ENCODE assay signal across 34 mouse cellular contexts in genomic region chr10:13213956-13214355, GRCm38 (mm10). TPM values are rescaled to one million over a fixed set of nuclear protein-coding genes. Genes with fewer than 3 reads are reported as not detected.
A peak's percentile ranks its signal among the peaks of the same experiment; 100 is the strongest.
DNase-seq lines count a peak whose midpoint lies in the region; ATAC-seq and TF ChIP-seq lines count a peak whose summit lies in the region.
"Had no signal": no experiment of that assay in that cellular context is flagged by ENCODE, and none has a peak within 500 bp of the region (broad histone marks: within the 10 kb centered on the region; RNA-seq: fewer than 3 reads in every experiment).

No protein-coding gene starts in this region.

- no peak for DNase-seq in heart, adult 18-20 months
- DNase-seq in intestine, embryonic 14.5 days (ENCODE audit: low spot score), result no peak
- DNase-seq in CH12.LX (ENCODE audit: extremely low read depth), result no peak
- no peak for DNase-seq in embryonic facial prominence, embryonic 14.5 days (ENCODE audit: low spot score)
- no peak for DNase-seq in retina, postnatal 1 day
- DNase-seq: adrenal gland, adult 2 months; B cell, adult 2 months; cerebellum, adult 11 months; cerebellum, adult 9-11 months; kidney, adult 2 months; left cerebral cortex, postnatal 4 days; lung, adult 18-20 months; right cerebral cortex, postnatal 25 days; spleen, adult 18-20 months; thymus, adult 18-20 months; thymus, postnatal 36 days had no signal

- no peak overlapping the region for H3K9ac ChIP-seq in heart, embryonic 12.5 days
- H3K9ac ChIP-seq in intestine, embryonic 14.5 days (ENCODE audit: low read length), result no peak overlapping the region
- no peak overlapping the region for H3K9ac ChIP-seq in intestine, postnatal 0 days (ENCODE audit: low read depth, low read length)
- no peak overlapping the region for H3K9ac ChIP-seq in CH12.LX (ENCODE audit: insufficient read depth, low read depth)
- no peak overlapping the region for H3K9ac ChIP-seq in embryonic facial prominence, embryonic 14.5 days (ENCODE audit: low read depth, low read length)
- H3K9ac ChIP-seq: hindbrain, embryonic 13.5 days; limb, embryonic 15.5 days; midbrain, embryonic 13.5 days had no signal

- H3K4me1 ChIP-seq in heart, embryonic 12.5 days (replicated peaks), result peaks cover 54% of the 10 kb centered on the region
- H3K4me1 ChIP-seq in intestine, embryonic 14.5 days (replicated peaks; ENCODE audit: control insufficient read depth, insufficient read depth, low read length), result peaks cover 28% of the 10 kb centered on the region
- H3K4me1 ChIP-seq in intestine, postnatal 0 days (replicated peaks; ENCODE audit: control insufficient read depth, insufficient read depth, low read length), result no peaks in the 10 kb centered on the region; the same call in 1 of the 2 replicates
- H3K4me1 ChIP-seq in CH12.LX (ENCODE audit: control insufficient read depth in 1 of 2, insufficient read depth in 2 of 2), result no peaks in the 10 kb centered on the region; a peak in 1 of 4 replicates
- peaks cover 2% of the 10 kb centered on the region; the same call in 1 of the 2 replicates for H3K4me1 ChIP-seq in embryonic facial prominence, embryonic 14.5 days (ENCODE audit: control insufficient read depth, insufficient read depth, low read length)
- H3K4me1 ChIP-seq: hindbrain, embryonic 13.5 days; midbrain, embryonic 13.5 days had no signal

- in situ Hi-C loops in CH12.LX (cut with MboI; ENCODE audit: low pct_ligation_motif_present, low pct_unique_long_range_greater_than_20kb, low sequenced_read_pairs), result no loop called here

- no peak for TF ChIP-seq CTCF in intestine, postnatal 0 days (IDR thresholded peaks at IDR 0.05; ENCODE audit: low read depth)
- no peak for TF ChIP-seq CTCF in CH12.LX (conservative IDR thresholded peaks at IDR 0.05 in 1 of 2, IDR thresholded peaks at IDR 0.05 in 1 of 2; ENCODE audit: low read depth in 2 of 2, low read length in 2 of 2)

- no peak for TF ChIP-seq EP300 in CH12.LX (IDR thresholded peaks at IDR 0.05; ENCODE audit: low read length)

- H3K79me2 ChIP-seq in CH12.LX (replicated peaks; ENCODE audit: control insufficient read depth, extremely low read depth, insufficient read depth, poor library complexity, severe bottlenecking), result no peaks in the 10 kb centered on the region

- H3K27ac ChIP-seq in heart, embryonic 12.5 days (ENCODE audit: poor library complexity, severe bottlenecking), result peak overlapping the region; percentile 61
- H3K27ac ChIP-seq in intestine, embryonic 14.5 days (ENCODE audit: low read depth), result peak overlapping the region; percentile 64; the same call in 1 of the 2 replicates
- H3K27ac ChIP-seq in intestine, postnatal 0 days (ENCODE audit: low read depth, low read length), result no peak overlapping the region
- H3K27ac ChIP-seq in CH12.LX (ENCODE audit: insufficient read depth, low read depth), result no peak overlapping the region
- H3K27ac ChIP-seq in embryonic facial prominence, embryonic 14.5 days (replicated peaks; ENCODE audit: low read depth, low read length), result peak overlapping the region; percentile 53; the same call in 1 of the 2 replicates
- H3K27ac ChIP-seq: hindbrain, embryonic 13.5 days; kidney, postnatal 0 days; left cerebral cortex, adult 2 months; midbrain, embryonic 13.5 days had no signal

- TF ChIP-seq RAD21 in CH12.LX (IDR thresholded peaks at IDR 0.05; ENCODE audit: low read depth, low read length), result no peak

- H3K4me3 ChIP-seq in heart, embryonic 12.5 days, result no peak overlapping the region
- H3K4me3 ChIP-seq in intestine, embryonic 14.5 days (ENCODE audit: low read depth, low read length), result no peak overlapping the region
- no peak overlapping the region for H3K4me3 ChIP-seq in intestine, postnatal 0 days (ENCODE audit: low read depth, low read length)
- H3K4me3 ChIP-seq in CH12.LX (replicated peaks in 1 of 3; ENCODE audit: low read depth in 2 of 3, low read length in 2 of 3, poor library complexity in 1 of 3), result peak overlapping the region in 1 of 3 experiments; percentile 5
- H3K4me3 ChIP-seq in embryonic facial prominence, embryonic 14.5 days (ENCODE audit: low read depth, low read length), result no peak overlapping the region
- H3K4me3 ChIP-seq: hindbrain, embryonic 13.5 days; left cerebral cortex, adult 2 months; limb, embryonic 15.5 days; midbrain, embryonic 13.5 days had no signal

- H3K9me3 ChIP-seq in heart, embryonic 12.5 days (replicated peaks), result no peaks in the 10 kb centered on the region
- H3K9me3 ChIP-seq in intestine, embryonic 14.5 days (ENCODE audit: control insufficient read depth, low read length), result no peaks in the 10 kb centered on the region
- no peaks in the 10 kb centered on the region for H3K9me3 ChIP-seq in intestine, postnatal 0 days (ENCODE audit: control insufficient read depth)
- no peaks in the 10 kb centered on the region for H3K9me3 ChIP-seq in CH12.LX (replicated peaks; ENCODE audit: low read length)
- H3K9me3 ChIP-seq in embryonic facial prominence, embryonic 14.5 days (ENCODE audit: control insufficient read depth, low read length), result no peaks in the 10 kb centered on the region
- H3K9me3 ChIP-seq: hindbrain, embryonic 13.5 days; limb, embryonic 15.5 days; midbrain, embryonic 13.5 days had no signal

- dilution Hi-C loops in CH12.LX (cut with MboI; ENCODE audit: extremely low pct_ligation_motif_present, extremely low pct_unique_long_range_greater_than_20kb, low sequenced_read_pairs), result no loop called here

- no peak for TF ChIP-seq POLR2A in CH12.LX (IDR thresholded peaks at IDR 0.05; ENCODE audit: low read depth, low read length)

- no peaks in the 10 kb centered on the region for H3K27me3 ChIP-seq in heart, embryonic 12.5 days (replicated peaks)
- H3K27me3 ChIP-seq in intestine, embryonic 14.5 days (replicated peaks; ENCODE audit: control insufficient read depth, insufficient read depth, low read length), result no peaks in the 10 kb centered on the region
- no peaks in the 10 kb centered on the region for H3K27me3 ChIP-seq in intestine, postnatal 0 days (replicated peaks; ENCODE audit: control insufficient read depth, insufficient read depth, low read length)
- no peaks in the 10 kb centered on the region for H3K27me3 ChIP-seq in CH12.LX (replicated peaks)
- H3K27me3 ChIP-seq in embryonic facial prominence, embryonic 14.5 days (replicated peaks; ENCODE audit: control insufficient read depth, insufficient read depth, low read length), result no peaks in the 10 kb centered on the region
- H3K27me3 ChIP-seq: hindbrain, embryonic 13.5 days; limb, embryonic 15.5 days; midbrain, embryonic 13.5 days had no signal

- peak; percentile 23; the same call in 1 of the 2 replicates for ATAC-seq in heart, embryonic 12.5 days (ENCODE audit: insufficient number of reproducible peaks, low FRiP score)
- ATAC-seq in intestine, embryonic 14.5 days (replicated peaks; ENCODE audit: low FRiP score, low TSS enrichment, low read depth), result no peak
- no peak for ATAC-seq in intestine, postnatal 0 days
- ATAC-seq in embryonic facial prominence, embryonic 14.5 days (ENCODE audit: low read depth), result no peak
- ATAC-seq: forebrain, embryonic 14.5 days; midbrain, embryonic 13.5 days had no signal

- peaks cover 28% of the 10 kb centered on the region for H3K36me3 ChIP-seq in heart, embryonic 12.5 days
- no peaks in the 10 kb centered on the region for H3K36me3 ChIP-seq in intestine, embryonic 14.5 days (ENCODE audit: control insufficient read depth, insufficient read depth, low read length)
- no peaks in the 10 kb centered on the region; the same call in 1 of the 2 replicates for H3K36me3 ChIP-seq in intestine, postnatal 0 days (ENCODE audit: control insufficient read depth, insufficient read depth)
- no peaks in the 10 kb centered on the region for H3K36me3 ChIP-seq in CH12.LX (replicated peaks in 1 of 2; ENCODE audit: control insufficient read depth in 1 of 2, insufficient read depth in 1 of 2, low read length in 1 of 2)
- H3K36me3 ChIP-seq in embryonic facial prominence, embryonic 14.5 days (ENCODE audit: control insufficient read depth, insufficient read depth, low read length), result no peaks in the 10 kb centered on the region; the same call in 1 of the 2 replicates
- H3K36me3 ChIP-seq: hindbrain, embryonic 13.5 days; midbrain, embryonic 13.5 days had no signal

- H3K4me2 ChIP-seq in heart, embryonic 12.5 days, result peak overlapping the region; percentile 33
- no peak overlapping the region for H3K4me2 ChIP-seq in intestine, embryonic 14.5 days (ENCODE audit: low read length)
- no peak overlapping the region for H3K4me2 ChIP-seq in intestine, postnatal 0 days (replicated peaks; ENCODE audit: low read depth)
- peak overlapping the region; percentile 58 for H3K4me2 ChIP-seq in CH12.LX (ENCODE audit: insufficient read depth, low read depth, poor library complexity, severe bottlenecking)
- H3K4me2 ChIP-seq in embryonic facial prominence, embryonic 14.5 days (ENCODE audit: low read depth, low read length), result no peak overlapping the region
- H3K4me2 ChIP-seq: hindbrain, embryonic 13.5 days; limb, embryonic 15.5 days; midbrain, embryonic 13.5 days had no signal

- WGBS in heart, embryonic 12.5 days, result 33% methylated on average over 12 of the region's 12 CpGs
- 51% methylated on average over 12 of the region's 12 CpGs for WGBS in intestine, embryonic 14.5 days
- 75% methylated on average over 12 of the region's 12 CpGs for WGBS in intestine, postnatal 0 days
- 70% methylated on average over 12 of the region's 12 CpGs for WGBS in embryonic facial prominence, embryonic 14.5 days

TF ChIP-seq in CH12.LX, 34 proteins besides CTCF, POLR2A, EP300 and RAD21:
- TF ChIP-seq USF2 (conservative IDR thresholded peaks at IDR 0.05; ENCODE audit: low read depth, low read length), result no peak
- TF ChIP-seq IRF4 (IDR thresholded peaks at IDR 0.05; ENCODE audit: low read depth, low read length), result 0 out of 2 replicates have a peak, but pooled peaks have one; percentile 10

RNA-seq across cellular contexts. Expression of gene Ltv1, which starts 21.0 kb away (rescaled TPM):
- polyA plus RNA-seq in heart, embryonic 12.5 days (2016; fragmentation: Nextera tagmentation; extraction: Ambion mirVana), result 57.3 and 65.5 TPM in 2 replicates
- total RNA-seq in heart, adult 18-20 months (2021), result 10 to 100 TPM; 22.5 to 23.3 TPM
- 80.1 and 87.2 TPM in 2 replicates for polyA plus RNA-seq in intestine, embryonic 14.5 days (2014; fragmentation: Nextera tagmentation; extraction: Ambion mirVana)
- polyA plus RNA-seq in intestine, postnatal 0 days (2015; fragmentation: Nextera tagmentation; extraction: Ambion mirVana), result 44.1 and 45.5 TPM in 2 replicates
- total RNA-seq in CH12.LX (2012; rRNA removed) (32.1 and 37.3 TPM in 2 replicates), CH12.LX (2014; rRNA removed) (60.1 and 66.0 TPM in 2 replicates)
- polyA plus RNA-seq in CH12.LX (2012; ENCODE audit: insufficient read length, low read depth), result 92.8 and 93.4 TPM in 2 replicates
- polyA plus RNA-seq in embryonic facial prominence, embryonic 14.5 days (2014; fragmentation: Nextera tagmentation; extraction: Ambion mirVana), result 72.2 and 77.3 TPM in 2 replicates

RNA-seq across cellular contexts. Expression of gene Zc2hc1b, which starts 36.1 kb away (rescaled TPM):
- not detected in 2 replicates for polyA plus RNA-seq in heart, embryonic 12.5 days (2016; fragmentation: Nextera tagmentation; extraction: Ambion mirVana)
- total RNA-seq in heart, adult 18-20 months (2021), result not detected
- not detected in 2 replicates for polyA plus RNA-seq in intestine, embryonic 14.5 days (2014; fragmentation: Nextera tagmentation; extraction: Ambion mirVana)
- not detected in 2 replicates for polyA plus RNA-seq in intestine, postnatal 0 days (2015; fragmentation: Nextera tagmentation; extraction: Ambion mirVana)
- total RNA-seq in CH12.LX (2012; rRNA removed) (not detected in 2 replicates), CH12.LX (2014; rRNA removed) (not detected in 2 replicates)
- not detected in 2 replicates for polyA plus RNA-seq in CH12.LX (2012; ENCODE audit: insufficient read length, low read depth)
- polyA plus RNA-seq in embryonic facial prominence, embryonic 14.5 days (2014; fragmentation: Nextera tagmentation; extraction: Ambion mirVana), result not detected in 2 replicates
- total RNA-seq: adrenal gland, adult 2 months; adrenal gland, postnatal 4 days; gastrocnemius, adult 8-10 months; layer of hippocampus, postnatal 10 days; left cerebral cortex, adult 2 months; left cerebral cortex, postnatal 4 days; megakaryocyte, adult 5-6 weeks; MEL had no signal
- polyA plus RNA-seq: adrenal gland, adult 2 months; cortical plate, adult 2 months; embryonic facial prominence, embryonic 11.5 days; forebrain, embryonic 14.5 days; frontal cortex, adult 2 months; gonadal fat pad, adult 2 months; hindbrain, embryonic 13.5 days; kidney, adult 2 months; kidney, postnatal 0 days; limb, embryonic 15.5 days; midbrain, embryonic 13.5 days; neural tube, embryonic 11.5 days had no signal

Comparison
In these comparisons a context has a peak if more than half of its experiments do, and no peak if none do; other contexts are left out.
1. H3K27ac ChIP-seq: peak in heart, embryonic 12.5 days (single experiment), intestine, embryonic 14.5 days (single experiment) and embryonic facial prominence, embryonic 14.5 days (single experiment); none in intestine, postnatal 0 days (single experiment) and CH12.LX (single experiment).
2. H3K4me2 ChIP-seq: peak in heart, embryonic 12.5 days (single experiment) and CH12.LX (single experiment); none in intestine, embryonic 14.5 days (single experiment), intestine, postnatal 0 days (single experiment) and embryonic facial prominence, embryonic 14.5 days (single experiment).